In the genomic region with DNA sequence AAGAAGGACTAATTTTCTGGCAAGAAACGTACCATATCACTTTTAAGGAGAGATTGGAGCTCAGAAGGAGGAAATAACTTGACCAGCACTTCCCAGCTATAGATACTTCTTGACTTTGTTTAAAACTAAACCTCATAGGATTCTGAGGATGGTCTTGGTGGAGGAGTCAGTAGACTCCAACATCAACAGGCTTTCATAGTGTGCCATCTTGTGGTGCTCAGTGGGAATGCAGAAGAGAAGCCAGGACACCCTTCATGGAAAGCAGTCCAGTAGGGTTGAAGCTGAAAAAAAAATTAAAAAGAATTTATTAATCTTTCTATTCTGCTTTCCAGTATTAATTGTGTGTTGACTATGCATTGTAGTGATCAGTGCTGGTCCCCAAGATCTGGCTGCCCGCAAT, we compare ENCODE assay signal across 13 mouse cellular contexts. TPM values are rescaled to one million over a fixed set of nuclear protein-coding genes. Genes with fewer than 3 reads are reported as not detected.
DNase-seq lines count a peak whose midpoint lies in the region; ATAC-seq and TF ChIP-seq lines count a peak whose summit lies in the region.
"Not testable (repeated sequence)": the region's sequence is repeated elsewhere in the genome, so short reads cannot be mapped to it uniquely, and the experiment has no call there.
"Had no signal": no experiment of that assay in that cellular context is flagged by ENCODE, and none has a peak within 500 bp of the region (broad histone marks: within the 10 kb centered on the region; RNA-seq: fewer than 3 reads in every experiment).

No protein-coding gene starts in this region.

- H3K27ac ChIP-seq in forebrain, postnatal 0 days (ENCODE audit: low read depth, low read length); liver, postnatal 0 days (ENCODE audit: low read depth); stomach, postnatal 0 days (replicated peaks): not testable (repeated sequence)

- DNase-seq in B cell, adult 2 months, result peak; percentile 69 to 70
- peak; percentile 35 to 46 for DNase-seq in adrenal gland, postnatal 36 days
- not testable (repeated sequence) for DNase-seq in forebrain, postnatal 0 days; liver, postnatal 0 days; stomach, postnatal 0 days (ENCODE audit: low spot score)
- peak; percentile 37 to 58 for DNase-seq in kidney, postnatal 25 days

- H3K27me3 ChIP-seq in forebrain, postnatal 0 days (ENCODE audit: insufficient read depth, low read length); liver, postnatal 0 days (ENCODE audit: insufficient read depth, low read length); stomach, postnatal 0 days (ENCODE audit: control insufficient read depth, insufficient read depth, low read length): not testable (repeated sequence)

- ATAC-seq in forebrain, postnatal 0 days; liver, postnatal 0 days; stomach, postnatal 0 days (ENCODE audit: low FRiP score, low TSS enrichment): not testable (repeated sequence)
- peak; percentile 85 to 87; a peak in 3 of 4 replicates for ATAC-seq in hematopoietic stem cell, adult 5-6 weeks (replicated peaks in 1 of 2; ENCODE audit: insufficient read depth in 1 of 2, low FRiP score in 2 of 2, low TSS enrichment in 1 of 2, low read depth in 1 of 2, poor library complexity in 2 of 2, severe bottlenecking in 2 of 2)
- ATAC-seq in megakaryocyte-erythroid progenitor cell, adult 5-6 weeks (replicated peaks; ENCODE audit: low FRiP score, low TSS enrichment, poor library complexity, severe bottlenecking), result peak; percentile 68

- H3K36me3 ChIP-seq in forebrain, postnatal 0 days (ENCODE audit: insufficient read depth); liver, postnatal 0 days (replicated peaks; ENCODE audit: insufficient read depth, low read length); stomach, postnatal 0 days (ENCODE audit: control insufficient read depth, insufficient read depth, low read length): not testable (repeated sequence)

- H3K9me3 ChIP-seq in forebrain, postnatal 0 days (ENCODE audit: low read length); liver, postnatal 0 days (ENCODE audit: low read length); stomach, postnatal 0 days (ENCODE audit: control insufficient read depth, low read length): not testable (repeated sequence)

- H3K9ac ChIP-seq in forebrain, postnatal 0 days; liver, postnatal 0 days (replicated peaks); stomach, postnatal 0 days (ENCODE audit: low read length): not testable (repeated sequence)

- not testable (repeated sequence) for H3K4me2 ChIP-seq in forebrain, postnatal 0 days (ENCODE audit: low read depth); liver, postnatal 0 days (ENCODE audit: low read depth, low read length); stomach, postnatal 0 days (replicated peaks; ENCODE audit: low read depth)

- not testable (repeated sequence) for TF ChIP-seq EP300 in liver, postnatal 0 days (IDR thresholded peaks at IDR 0.05; ENCODE audit: low read depth); stomach, postnatal 0 days (optimal IDR thresholded peaks at IDR 0.05)

- peak; percentile 41 for TF ChIP-seq CTCF in forebrain, postnatal 0 days (IDR thresholded peaks at IDR 0.05; ENCODE audit: low read depth)
- TF ChIP-seq CTCF in liver, postnatal 0 days (IDR thresholded peaks at IDR 0.05; ENCODE audit: low read depth), result peak; percentile 51
- peak; percentile 54 for TF ChIP-seq CTCF in stomach, postnatal 0 days (IDR thresholded peaks at IDR 0.05; ENCODE audit: low read depth)

- not testable (repeated sequence) for H3K4me1 ChIP-seq in forebrain, postnatal 0 days (ENCODE audit: insufficient read depth); liver, postnatal 0 days (ENCODE audit: insufficient read depth); stomach, postnatal 0 days (replicated peaks; ENCODE audit: control insufficient read depth, insufficient read depth)

- not testable (repeated sequence) for H3K4me3 ChIP-seq in forebrain, postnatal 0 days (ENCODE audit: low read depth, low read length); liver, postnatal 0 days (ENCODE audit: low read depth, low read length); stomach, postnatal 0 days (ENCODE audit: low read depth, low read length)

- WGBS in forebrain, postnatal 0 days, result 43% methylated on average over 1 of the region's 2 CpGs
- WGBS in liver, postnatal 0 days (ENCODE audit: insufficient replicate concordance), result no CpG with 5 or more reads among the region's 2 CpGs
- WGBS in stomach, postnatal 0 days, result no CpG with 5 or more reads among the region's 2 CpGs

RNA-seq across cellular contexts. Expression of a gene that starts 15.0 kb away (rescaled TPM):
- total RNA-seq in adrenal gland, postnatal 36 days (2021), result 1 to 10 TPM in 1 of 2 experiments, under 1 TPM in 1; 0.53 to 1.3 TPM
- total RNA-seq in forebrain, postnatal 0 days (2014; rRNA removed), result 0.62 TPM in 1 of 2 replicates, not detected in the other
- polyA plus RNA-seq in forebrain, postnatal 0 days (2015; fragmentation: Nextera tagmentation; extraction: Ambion mirVana), result not detected in 2 replicates
- 1.4 and 2.8 TPM in 2 replicates for total RNA-seq in hematopoietic stem cell, adult 5-6 weeks (2017)
- 0.98 and 1.0 TPM in 2 replicates for polyA plus RNA-seq in liver, postnatal 0 days (2015; fragmentation: Nextera tagmentation; extraction: Ambion mirVana)
- not detected in 2 replicates for total RNA-seq in megakaryocyte-erythroid progenitor cell, adult 5-6 weeks (2014; fragmentation: Nextera tagmentation)
- total RNA-seq in megakaryocyte-erythroid progenitor cell, adult 5-6 weeks (2017), result 4.7 TPM in 1 of 2 replicates, not detected in the other
- 0.42 and 0.58 TPM in 2 replicates for polyA plus RNA-seq in stomach, postnatal 0 days (2015; fragmentation: Nextera tagmentation; extraction: Ambion mirVana)
- total RNA-seq: gastrocnemius, postnatal 14 days; left cerebral cortex, postnatal 10 days had no signal
- polyA plus RNA-seq: forebrain, embryonic 12.5 days; heart, embryonic 12.5 days; stomach, embryonic 16.5 days had no signal

RNA-seq across cellular contexts. Expression of a gene that starts 26.6 kb away (rescaled TPM):
- 10 to 100 TPM; 30.6 to 38.7 TPM for total RNA-seq in adrenal gland, postnatal 36 days (2021)
- 11.2 and 14.8 TPM in 2 replicates for total RNA-seq in forebrain, postnatal 0 days (2014; rRNA removed)
- polyA plus RNA-seq in forebrain, postnatal 0 days (2015; fragmentation: Nextera tagmentation; extraction: Ambion mirVana), result 41.8 and 52.8 TPM in 2 replicates
- 21.6 and 51.3 TPM in 2 replicates for total RNA-seq in hematopoietic stem cell, adult 5-6 weeks (2017)
- polyA plus RNA-seq in liver, postnatal 0 days (2015; fragmentation: Nextera tagmentation; extraction: Ambion mirVana), result 50.3 and 50.6 TPM in 2 replicates
- total RNA-seq in megakaryocyte-erythroid progenitor cell, adult 5-6 weeks (2014; fragmentation: Nextera tagmentation), result 22.3 and 37.9 TPM in 2 replicates
- 17.6 and 18.3 TPM in 2 replicates for total RNA-seq in megakaryocyte-erythroid progenitor cell, adult 5-6 weeks (2017)
- 39.2 and 41.1 TPM in 2 replicates for polyA plus RNA-seq in stomach, postnatal 0 days (2015; fragmentation: Nextera tagmentation; extraction: Ambion mirVana)
